Mouse (Mus musculus): Measurements from ENCODE around the gene Vsir. TPM values are rescaled to one million over a fixed set of nuclear protein-coding genes. Genes with fewer than 3 reads are reported as not detected.

Vsir gene
- polyA plus RNA-seq (2012; rRNA removed): 24.3 and 33.1 TPM in 2 replicates

DNA sequence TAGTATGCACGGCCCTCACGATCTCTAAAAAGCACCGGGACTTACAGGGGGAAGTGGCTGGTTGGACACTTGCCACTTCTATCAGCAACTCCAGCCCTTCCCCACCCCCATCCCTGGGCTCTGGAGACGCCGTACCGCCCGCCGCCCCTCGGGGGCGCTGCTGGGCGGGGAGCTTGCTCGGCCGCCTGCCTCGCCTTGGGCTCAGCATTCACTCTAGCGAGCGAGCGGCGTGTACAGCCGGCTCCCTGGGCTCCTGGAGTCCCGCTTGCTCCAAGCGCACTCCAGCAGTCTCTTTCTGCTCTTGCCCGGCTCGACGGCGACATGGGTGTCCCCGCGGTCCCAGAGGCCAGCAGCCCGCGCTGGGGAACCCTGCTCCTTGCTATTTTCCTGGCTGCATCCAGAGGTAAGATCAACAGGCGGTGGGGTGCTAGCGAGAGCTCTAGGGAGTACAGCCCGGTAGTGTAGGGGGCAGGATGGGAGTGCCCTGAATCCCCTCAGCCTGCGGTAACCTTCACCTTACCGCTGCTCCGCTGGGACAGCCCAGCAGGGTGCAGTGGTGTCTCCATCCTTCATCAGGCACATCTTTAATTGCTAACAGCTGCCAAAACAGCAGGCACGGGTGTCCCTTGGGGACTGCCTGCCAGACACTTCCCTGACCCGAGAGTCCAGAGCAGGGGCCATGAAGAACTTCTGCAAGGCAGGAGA, at the start of gene Vsir:
Gene Vsir (plus strand): TSS at position 151 of the 705 bp plus-strand sequence.
- DNase-seq (ENCODE audit: extremely low spot score in 1 of 2, low spot score in 1 of 2): peak in 1 of 2 experiments; percentile 66

- no peak for DNase-seq (ENCODE audit: extremely low spot score in 1 of 2, low spot score in 1 of 2)
These were observed 47.0 kb upstream of the Vsir start for GRCm38 (mm10) chr10:60299636-60300035.

- DNase-seq (ENCODE audit: extremely low spot score in 1 of 2, low spot score in 1 of 2): no peak
These were observed 43.2 kb upstream of the Vsir start for GRCm38 (mm10) chr10:60303419-60303818.

DNA sequence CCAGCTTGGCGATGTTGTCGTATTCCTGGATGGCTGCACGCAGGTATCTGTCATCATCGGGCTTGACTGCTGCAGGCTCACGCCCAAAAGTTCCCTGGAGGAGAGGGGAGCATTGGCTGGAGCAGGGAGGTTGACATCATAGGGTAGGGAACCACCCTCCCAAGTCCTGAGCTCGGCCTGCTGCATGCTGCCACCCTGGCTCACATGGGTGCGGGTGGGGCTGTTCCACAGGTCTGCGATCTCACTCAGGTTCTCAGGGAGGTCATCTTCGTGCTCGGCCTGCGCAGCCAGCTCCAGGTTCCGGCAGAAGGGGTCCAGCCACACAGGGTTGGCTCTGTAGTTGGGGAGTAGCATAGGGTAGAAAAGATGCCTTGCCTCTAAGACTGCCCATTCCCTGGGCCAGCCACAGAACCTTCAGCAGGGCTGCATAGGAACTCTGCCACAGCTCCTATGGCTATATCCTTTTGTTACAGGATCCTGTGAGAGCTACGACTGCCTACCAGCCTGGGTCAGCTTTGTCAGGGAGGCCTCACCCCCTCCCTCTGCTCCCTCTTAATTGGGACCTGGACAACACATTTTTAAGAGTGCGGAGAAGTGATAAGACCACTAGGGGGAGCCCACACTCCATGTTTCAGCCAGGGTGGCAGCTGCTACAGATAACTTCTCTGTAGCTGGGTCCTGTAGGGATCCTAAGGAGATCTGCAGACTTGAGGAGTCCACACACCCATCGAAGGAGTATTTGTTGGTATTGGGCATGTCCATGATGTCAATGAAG, 41.6 kb upstream of the Vsir start:
- peak; percentile 60 to 92 for DNase-seq (ENCODE audit: extremely low spot score in 1 of 2, low spot score in 1 of 2)

GRCm38 (mm10) chr10:60310629-60311028, 36.0 kb upstream of the Vsir start:
- DNase-seq (ENCODE audit: extremely low spot score in 1 of 2, low spot score in 1 of 2): no peak

DNA sequence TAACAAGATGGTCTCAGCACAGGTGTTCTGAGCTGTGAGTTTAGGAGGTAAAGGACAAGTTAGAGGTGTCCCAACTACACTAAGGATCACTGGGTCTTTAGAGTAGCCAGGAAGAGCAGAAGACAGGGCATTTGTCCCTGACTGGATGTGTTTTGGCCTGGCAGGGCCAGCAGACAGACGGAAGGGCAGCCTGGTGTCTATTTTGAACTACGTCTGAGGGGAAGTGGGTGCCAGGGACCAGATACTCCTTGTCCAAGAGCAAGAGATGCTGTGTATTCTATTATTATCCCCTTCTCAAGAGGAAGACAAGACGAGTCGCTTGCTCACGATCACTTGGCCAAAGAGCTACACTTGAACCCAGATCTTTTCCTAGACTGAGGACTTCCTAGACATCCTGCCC, 33.0 kb upstream of the Vsir start:
- DNase-seq (ENCODE audit: extremely low spot score in 1 of 2, low spot score in 1 of 2): no peak

GRCm38 (mm10) chr10:60316166-60316565, 30.5 kb upstream of the Vsir start:
- DNase-seq (ENCODE audit: extremely low spot score in 1 of 2, low spot score in 1 of 2): no peak

GRCm38 (mm10) chr10:60328963-60329650, 17.5 kb upstream of the Vsir start:
- no peak for DNase-seq (ENCODE audit: extremely low spot score in 1 of 2, low spot score in 1 of 2)

GRCm38 (mm10) chr10:60334583-60334982, 12.1 kb upstream of the Vsir start:
- no peak for DNase-seq (ENCODE audit: extremely low spot score in 1 of 2, low spot score in 1 of 2)

GRCm38 (mm10) chr10:60335021-60335420, 11.6 kb upstream of the Vsir start:
- no peak for DNase-seq (ENCODE audit: extremely low spot score in 1 of 2, low spot score in 1 of 2)

DNA sequence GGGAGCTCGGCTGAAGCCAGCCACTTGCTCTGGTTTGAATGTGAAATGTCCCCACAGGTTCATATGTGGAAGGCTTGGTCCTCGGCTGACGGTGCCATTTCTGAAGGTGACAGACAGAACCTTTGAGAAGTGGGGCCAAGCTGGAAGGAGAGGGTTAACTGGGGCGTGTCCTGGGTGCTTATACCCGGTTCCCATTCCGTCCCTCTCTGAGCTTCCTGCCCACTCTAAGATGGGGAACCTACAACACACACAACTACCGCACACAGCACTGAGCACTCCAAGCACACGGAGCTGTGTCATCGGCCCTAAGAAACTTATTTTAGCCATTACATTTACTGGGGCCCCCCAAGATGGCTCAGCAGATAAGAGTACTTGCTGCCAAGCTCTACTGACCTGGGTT, 5.1 kb upstream of the Vsir start:
- no peak for DNase-seq (ENCODE audit: extremely low spot score in 1 of 2, low spot score in 1 of 2)

DNA sequence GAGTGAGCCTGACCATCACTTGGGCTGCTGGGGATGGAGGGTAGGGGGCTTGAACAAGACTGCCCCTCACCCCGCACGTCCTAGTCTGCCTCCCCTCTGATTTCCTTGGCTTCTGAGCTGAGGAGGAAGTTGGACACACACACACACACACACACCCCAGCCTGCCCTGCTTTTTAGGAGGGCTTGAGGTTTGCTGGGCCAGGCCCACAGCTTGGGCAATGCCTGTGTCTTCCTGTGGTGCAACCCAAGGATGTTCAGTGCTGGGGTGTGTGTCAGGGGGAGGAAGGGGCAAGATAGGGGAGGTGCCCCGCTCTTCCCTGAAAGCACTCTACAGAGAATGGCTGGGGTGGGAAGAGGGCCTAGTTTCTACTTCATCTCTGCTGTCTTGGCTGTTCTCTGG, 2.5 kb upstream of the Vsir start:
- no peak for DNase-seq (ENCODE audit: extremely low spot score in 1 of 2, low spot score in 1 of 2)

DNA sequence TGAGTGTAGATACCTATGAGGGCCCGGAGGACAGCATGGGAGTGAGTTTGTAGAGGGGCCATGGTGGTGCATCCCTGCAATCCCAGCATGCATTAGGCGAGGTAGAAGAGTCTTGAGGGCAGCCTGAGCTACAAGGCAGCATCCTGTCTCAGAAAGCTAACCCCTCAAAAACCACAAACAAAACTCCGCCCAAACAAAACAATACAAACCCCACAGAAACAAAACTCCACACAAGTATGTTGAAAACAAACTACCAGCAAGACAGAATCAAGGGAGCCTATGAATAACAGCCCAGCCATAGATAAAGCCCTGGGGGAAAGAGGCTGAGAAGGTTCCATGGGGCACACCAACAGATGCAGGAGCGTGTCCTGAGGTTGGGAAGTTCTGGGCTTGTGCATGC, 595 bp upstream of the Vsir start:
- no peak for DNase-seq (ENCODE audit: extremely low spot score in 1 of 2, low spot score in 1 of 2)

DNA sequence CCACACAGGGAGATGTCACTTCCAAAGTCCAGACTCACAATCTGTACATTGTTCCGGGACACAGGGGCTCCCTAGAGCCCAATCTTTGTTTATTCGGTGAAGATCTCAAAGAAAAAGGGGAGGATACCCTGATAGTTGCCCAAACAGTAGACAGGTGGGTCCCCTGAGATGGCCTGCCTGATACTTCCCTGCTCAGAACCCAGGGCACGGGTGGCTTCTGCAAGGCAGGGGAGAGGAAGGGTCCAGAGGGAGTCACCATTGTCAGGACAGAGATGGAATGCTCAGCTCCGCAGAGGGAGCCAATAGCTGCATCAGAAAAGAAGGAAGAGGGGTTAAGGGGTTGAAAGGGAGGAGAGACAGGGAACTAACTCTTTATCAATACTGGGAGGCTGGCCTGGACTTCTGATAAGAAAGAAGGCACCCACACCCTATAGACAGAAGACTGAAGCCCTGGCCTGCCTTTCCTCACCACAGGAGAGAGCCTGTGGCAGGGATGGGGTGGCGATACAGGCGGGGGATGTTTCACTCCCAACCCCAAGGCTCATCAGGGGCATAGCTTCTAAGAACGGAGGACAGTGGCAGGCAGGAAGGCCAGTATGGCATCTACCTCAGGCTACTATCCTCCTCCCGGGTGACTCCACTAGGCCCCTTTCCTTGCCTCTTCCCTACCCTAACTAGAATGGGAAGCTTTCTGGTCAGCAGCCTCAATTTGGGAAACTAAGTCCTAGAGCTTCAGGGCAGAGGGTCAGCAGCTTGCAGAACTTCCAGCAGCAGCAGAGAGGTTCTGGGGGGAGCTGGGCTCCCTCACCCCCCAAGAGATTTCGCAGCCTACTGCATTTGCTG, 1.3 kb downstream of the Vsir start:
- no peak for DNase-seq (ENCODE audit: extremely low spot score in 1 of 2, low spot score in 1 of 2)

DNA sequence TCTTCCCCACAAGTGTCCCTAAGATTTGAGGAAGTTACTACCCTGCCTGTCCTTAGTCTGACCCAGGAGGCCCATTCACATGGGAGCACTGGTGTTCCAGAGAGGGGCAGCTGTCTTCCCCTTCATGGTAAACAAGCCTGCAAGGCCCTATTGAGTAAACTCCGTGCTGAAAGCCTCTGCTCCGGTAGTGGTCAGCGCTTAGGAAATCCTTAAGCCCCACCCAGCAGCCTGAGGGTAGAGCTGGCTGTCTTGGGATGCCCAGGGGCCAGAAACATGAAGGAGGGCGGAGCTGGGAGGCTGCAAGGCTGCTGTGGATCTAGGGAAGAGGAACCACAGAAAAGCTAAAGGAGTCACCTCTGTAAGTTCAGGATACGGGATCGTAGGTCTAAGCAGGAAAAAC, 2.4 kb downstream of the Vsir start:
- DNase-seq (ENCODE audit: extremely low spot score in 1 of 2, low spot score in 1 of 2): no peak

DNA sequence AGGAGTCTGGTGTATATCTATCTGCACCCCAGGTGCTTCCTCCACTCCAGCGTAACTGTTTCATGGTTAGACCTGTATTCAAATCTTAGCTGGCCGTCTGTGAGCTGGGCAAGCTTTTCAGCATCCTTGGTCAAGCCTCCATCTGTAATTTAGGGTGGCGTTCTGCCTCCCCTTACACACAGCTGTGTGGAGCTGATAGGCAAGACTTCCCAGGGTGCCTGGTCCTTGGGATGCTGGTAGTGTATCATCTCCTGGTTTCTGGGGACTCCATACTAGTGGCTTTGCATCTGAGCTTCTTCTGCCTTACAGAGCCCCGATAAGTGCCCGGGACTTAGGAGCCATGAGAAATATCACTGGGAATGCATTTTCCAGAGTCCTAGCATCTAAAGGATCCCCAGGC, 3.0 kb downstream of the Vsir start:
- no peak for DNase-seq (ENCODE audit: extremely low spot score in 1 of 2, low spot score in 1 of 2)

- no peak for DNase-seq (ENCODE audit: extremely low spot score in 1 of 2, low spot score in 1 of 2)
These were observed 3.6 kb downstream of the Vsir start for GRCm38 (mm10) chr10:60350077-60350804.

- DNase-seq (ENCODE audit: extremely low spot score in 1 of 2, low spot score in 1 of 2): peak; percentile 37 to 81
These were observed 4.1 kb downstream of the Vsir start for GRCm38 (mm10) chr10:60350805-60351167.

GRCm38 (mm10) chr10:60351248-60351647, 4.6 kb downstream of the Vsir start:
- no peak for DNase-seq (ENCODE audit: extremely low spot score in 1 of 2, low spot score in 1 of 2)
